In the genomic region with DNA sequence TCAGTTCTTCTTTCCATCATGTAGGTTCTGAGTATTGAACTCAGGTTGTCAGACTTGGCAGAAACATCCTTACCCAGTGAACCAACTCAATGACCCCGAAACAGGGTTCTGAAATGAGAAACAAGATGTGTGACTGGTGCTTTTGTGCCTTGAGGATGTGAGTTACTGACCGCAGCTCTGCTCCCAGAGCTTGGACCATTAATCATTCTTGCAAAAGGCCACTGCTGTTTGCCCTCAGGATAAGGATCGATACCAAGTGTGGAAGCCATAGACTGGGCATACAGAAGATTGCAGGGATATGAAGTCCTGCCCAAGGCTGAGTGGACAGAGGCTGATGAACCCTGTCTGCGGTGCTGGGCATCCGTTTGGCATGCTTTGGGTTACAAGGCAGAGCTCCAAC, we compare ENCODE assay signal across 23 mouse cellular contexts. TPM values are rescaled to one million over a fixed set of nuclear protein-coding genes. Genes with fewer than 3 reads are reported as not detected.
"Had no signal": no experiment of that assay in that cellular context is flagged by ENCODE, and none has a peak within 500 bp of the region (broad histone marks: within the 10 kb centered on the region; RNA-seq: fewer than 3 reads in every experiment).

No protein-coding gene starts in this region.

- H3K4me3 ChIP-seq: liver, embryonic 15.5 days; lung, embryonic 15.5 days; megakaryocyte, embryonic 14.5 days; midbrain, embryonic 13.5 days; midbrain, embryonic 15.5 days; neural tube, embryonic 13.5 days; neural tube, embryonic 15.5 days had no signal

- H3K9ac ChIP-seq: liver, embryonic 15.5 days; liver, postnatal 0 days; lung, embryonic 15.5 days; midbrain, embryonic 13.5 days; midbrain, embryonic 15.5 days; neural tube, embryonic 13.5 days; neural tube, embryonic 15.5 days had no signal

- H3K27me3 ChIP-seq: liver, embryonic 15.5 days; lung, embryonic 15.5 days; midbrain, embryonic 13.5 days; midbrain, embryonic 15.5 days had no signal

- H3K4me1 ChIP-seq: liver, embryonic 15.5 days had no signal

- ATAC-seq: liver, postnatal 0 days; lung, postnatal 0 days; midbrain, embryonic 13.5 days; midbrain, embryonic 15.5 days had no signal

- H3K4me2 ChIP-seq: liver, embryonic 15.5 days; lung, embryonic 15.5 days; midbrain, embryonic 13.5 days; midbrain, embryonic 15.5 days; neural tube, embryonic 13.5 days; neural tube, embryonic 15.5 days had no signal

- H3K9me3 ChIP-seq: liver, embryonic 15.5 days; lung, embryonic 15.5 days; megakaryocyte, embryonic 14.5 days; midbrain, embryonic 13.5 days; midbrain, embryonic 15.5 days; neural tube, embryonic 13.5 days; neural tube, embryonic 15.5 days had no signal

- H3K27ac ChIP-seq: liver, embryonic 15.5 days; lung, embryonic 15.5 days; macrophage; midbrain, embryonic 13.5 days; midbrain, embryonic 15.5 days; neural tube, embryonic 13.5 days; neural tube, embryonic 15.5 days had no signal

- DNase-seq: liver, postnatal 0 days; lung, adult 2 months; lung, postnatal 14 days; lung, postnatal 36 days; retina, postnatal 1 day; right cerebral cortex, adult 18-20 months; right cerebral cortex, postnatal 25 days; right cerebral cortex, postnatal 4 days; spleen, adult 18-20 months; thymus, adult 18-20 months; thymus, postnatal 14 days; thymus, postnatal 36 days had no signal

- H3K36me3 ChIP-seq: liver, embryonic 15.5 days; lung, embryonic 15.5 days; midbrain, embryonic 15.5 days; neural tube, embryonic 13.5 days; neural tube, embryonic 15.5 days had no signal

RNA-seq across cellular contexts. Expression of a gene that starts 23.2 kb away (rescaled TPM):
- total RNA-seq: megakaryocyte progenitor cell, adult 5-6 weeks; monocyte, adult 5-6 weeks had no signal
